Mouse (Mus musculus): Measurements from ENCODE around the gene Macf1.

Gene Macf1

DNA sequence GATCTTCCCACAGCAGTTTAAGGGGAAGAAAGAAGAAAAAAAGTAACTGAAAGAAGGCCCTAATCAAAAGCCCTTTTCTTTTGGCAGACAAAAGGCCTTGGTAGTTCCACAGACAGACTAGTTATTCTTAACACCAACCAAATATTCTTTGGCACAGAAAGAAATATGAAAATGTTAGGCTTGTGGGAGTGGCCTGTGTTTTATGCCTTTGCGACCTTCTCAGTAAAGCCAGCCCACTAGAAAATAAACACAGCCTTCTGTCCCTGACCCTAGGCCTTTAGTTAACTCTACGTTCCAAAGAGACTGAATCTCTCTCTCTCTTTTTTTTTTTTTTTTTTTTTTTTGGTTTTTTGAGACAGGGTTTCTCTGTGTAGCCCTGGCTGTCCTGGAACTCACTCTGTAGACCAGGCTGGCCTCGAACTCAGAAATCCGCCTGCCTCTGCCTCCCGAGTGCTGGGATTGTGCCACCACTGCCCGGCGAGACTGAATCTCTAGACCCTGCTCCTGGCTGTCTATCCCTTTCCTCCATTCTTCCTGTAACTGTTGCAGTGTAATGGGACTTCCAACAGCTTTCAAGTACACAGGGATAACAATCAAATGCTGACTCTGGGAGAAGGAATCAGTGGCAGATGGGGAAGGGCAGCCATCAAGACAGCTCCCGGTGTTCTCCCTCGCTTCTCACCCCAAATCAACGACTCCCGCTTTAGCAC is 85.5 kb downstream of the Macf1 start:
- DNase-seq (ENCODE audit: low read depth, low spot score), result no peak

GRCm38 (mm10) chr4:123594381-123594806 is 89.8 kb downstream of the Macf1 start:
- no peak for DNase-seq (ENCODE audit: low read depth, low spot score)

- DNase-seq (ENCODE audit: low read depth, low spot score), result no peak
Measured at GRCm38 (mm10) chr4:123593664-123594063, 90.5 kb downstream of the Macf1 start.

- no peak for DNase-seq (ENCODE audit: low read depth, low spot score)
Measured at GRCm38 (mm10) chr4:123592046-123592445, 92.1 kb downstream of the Macf1 start.

DNA sequence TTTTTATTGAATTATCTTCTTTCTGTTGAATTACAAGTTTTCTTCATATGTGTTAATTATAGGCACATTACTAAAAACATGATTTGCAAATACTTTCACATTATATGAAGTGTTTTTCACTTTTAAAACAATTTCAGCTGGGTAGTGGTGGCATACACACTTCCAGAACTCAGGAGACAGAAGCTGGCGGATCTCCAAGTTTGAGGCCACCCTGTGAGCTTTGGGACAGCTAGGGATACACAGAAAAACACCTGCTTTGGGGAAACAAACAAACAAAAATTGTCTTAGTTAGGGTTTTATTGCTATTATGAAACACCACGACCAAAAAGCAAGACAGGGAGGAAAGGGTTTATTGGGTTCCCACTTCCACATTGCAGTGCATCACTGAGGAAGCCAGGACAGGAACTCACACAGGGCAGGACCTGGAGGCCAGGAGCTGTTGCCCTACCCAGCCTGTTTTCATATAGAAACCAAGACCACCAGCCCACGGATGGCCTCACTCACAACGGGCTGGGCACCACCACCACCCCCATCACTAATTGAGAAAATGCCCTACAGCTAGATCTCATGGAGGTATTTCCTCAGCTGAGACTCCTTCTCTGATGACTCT is 93.0 kb downstream of the Macf1 start:
- no peak for DNase-seq (ENCODE audit: low read depth, low spot score)

GRCm38 (mm10) chr4:123589496-123589895 is 94.7 kb downstream of the Macf1 start:
- DNase-seq (ENCODE audit: low read depth, low spot score), result no peak

DNA sequence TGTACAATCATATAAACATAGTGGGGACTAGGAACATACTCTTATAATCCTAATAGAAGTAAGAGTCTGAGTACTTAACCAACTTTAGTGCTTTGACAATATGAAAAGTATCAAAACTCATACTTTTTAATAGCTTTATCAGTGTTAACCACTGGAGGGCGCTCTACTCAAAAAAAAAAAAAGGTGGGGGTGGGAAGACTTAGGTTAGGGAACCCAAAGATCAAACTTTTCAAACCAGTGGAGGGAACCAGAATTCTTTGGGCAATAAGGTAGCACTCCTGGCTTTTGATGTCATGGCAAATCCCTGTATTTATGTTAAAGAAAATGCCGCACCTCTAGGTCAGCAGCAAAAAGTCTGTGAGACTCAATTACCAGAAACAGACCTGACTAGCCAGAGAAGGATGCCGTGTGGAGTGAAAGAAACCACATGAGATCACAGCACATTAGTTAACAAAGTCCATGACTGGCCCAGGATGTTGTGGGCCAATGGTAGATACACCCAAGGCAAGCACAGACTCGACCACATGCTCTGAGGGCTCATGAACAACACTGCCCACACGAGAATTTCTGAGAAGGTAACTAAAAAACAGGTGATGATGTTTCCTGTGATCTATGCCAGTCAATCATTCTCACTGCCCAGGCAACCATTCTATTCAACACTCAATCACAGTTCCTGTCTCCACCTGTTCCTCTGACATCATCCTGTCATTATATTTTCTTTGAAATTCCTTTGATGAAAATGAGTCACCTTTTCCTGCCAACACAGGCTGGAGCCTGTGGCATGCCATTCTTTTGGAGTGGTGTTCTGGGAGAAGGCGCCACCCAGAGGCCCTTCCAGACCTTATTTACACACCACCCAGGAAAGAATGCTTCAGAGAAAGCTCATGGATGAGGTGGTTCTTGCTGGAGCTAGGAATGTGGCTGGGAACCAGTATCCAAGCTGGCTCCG is 95.5 kb downstream of the Macf1 start:
- DNase-seq (ENCODE audit: low read depth, low spot score), result no peak

DNA sequence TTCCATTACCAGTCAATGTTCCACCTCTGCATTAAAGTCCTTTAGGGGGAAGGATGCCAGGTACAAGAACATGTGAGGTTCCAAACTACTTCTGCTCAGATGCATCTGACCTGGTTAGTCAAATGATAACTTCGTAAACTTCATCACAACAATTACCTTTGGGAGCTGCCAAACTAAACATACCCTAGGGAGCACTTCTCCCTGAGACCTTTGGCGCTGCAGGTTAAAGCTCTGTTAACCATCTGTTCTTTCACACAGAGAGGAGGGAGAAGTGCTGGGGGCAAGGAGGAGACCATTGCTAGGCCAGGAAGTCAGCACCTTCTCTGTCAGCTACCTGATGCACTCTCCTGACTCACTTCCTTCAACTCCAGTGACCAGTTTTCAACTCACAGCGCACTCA is 96.5 kb downstream of the Macf1 start:
- DNase-seq (ENCODE audit: low read depth, low spot score), result no peak

DNA sequence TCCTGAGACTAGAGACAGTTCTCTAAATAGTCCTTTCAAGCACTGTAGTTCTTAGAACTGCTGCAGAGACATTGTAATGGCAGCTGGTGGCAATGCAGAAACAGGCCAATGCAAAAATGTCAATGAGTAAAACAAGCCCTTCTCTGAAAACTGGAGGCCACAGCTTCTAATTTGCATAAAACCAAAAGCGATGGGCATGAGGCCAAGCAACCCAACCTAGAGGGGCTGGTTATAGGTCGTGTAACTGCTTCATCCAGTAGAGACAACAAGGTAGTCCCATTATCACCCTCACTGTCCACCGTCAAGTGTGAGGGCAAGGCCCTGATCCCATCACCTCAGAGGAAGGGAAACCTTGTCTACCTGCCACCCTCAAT is 99.5 kb downstream of the Macf1 start:
- DNase-seq (ENCODE audit: low read depth, low spot score), result no peak

GRCm38 (mm10) chr4:123584084-123584719 is 100.0 kb downstream of the Macf1 start:
- no peak for DNase-seq (ENCODE audit: low read depth, low spot score)

DNA sequence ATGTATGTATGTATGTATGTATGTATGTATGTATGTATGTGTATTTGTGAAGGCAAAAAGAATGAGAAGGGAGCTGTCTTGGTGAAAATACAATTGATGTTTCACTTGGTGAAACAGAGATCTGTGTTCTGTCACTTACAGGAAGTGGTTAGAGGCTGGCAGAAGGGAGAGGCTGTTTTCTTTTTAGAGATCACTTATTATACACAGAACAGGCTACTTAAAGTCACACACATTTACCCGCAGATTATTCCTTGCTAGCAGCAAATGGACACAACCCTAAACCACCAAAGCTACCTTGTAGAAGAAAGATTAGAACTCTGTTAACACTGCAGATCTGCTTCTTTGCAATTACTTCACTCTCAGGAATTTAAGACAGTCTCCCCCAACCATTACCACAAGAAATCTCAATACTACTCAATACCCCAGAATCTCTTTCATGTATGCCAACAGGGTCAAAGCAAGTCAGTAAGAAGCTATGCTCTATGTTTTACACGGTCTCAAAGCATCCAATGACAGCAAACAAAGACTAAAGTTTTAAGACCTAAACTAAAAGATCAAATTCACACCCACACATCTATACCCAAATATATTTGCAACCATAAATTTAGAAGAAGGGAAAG is 106.6 kb downstream of the Macf1 start:
- DNase-seq (ENCODE audit: low read depth, low spot score), result no peak

DNA sequence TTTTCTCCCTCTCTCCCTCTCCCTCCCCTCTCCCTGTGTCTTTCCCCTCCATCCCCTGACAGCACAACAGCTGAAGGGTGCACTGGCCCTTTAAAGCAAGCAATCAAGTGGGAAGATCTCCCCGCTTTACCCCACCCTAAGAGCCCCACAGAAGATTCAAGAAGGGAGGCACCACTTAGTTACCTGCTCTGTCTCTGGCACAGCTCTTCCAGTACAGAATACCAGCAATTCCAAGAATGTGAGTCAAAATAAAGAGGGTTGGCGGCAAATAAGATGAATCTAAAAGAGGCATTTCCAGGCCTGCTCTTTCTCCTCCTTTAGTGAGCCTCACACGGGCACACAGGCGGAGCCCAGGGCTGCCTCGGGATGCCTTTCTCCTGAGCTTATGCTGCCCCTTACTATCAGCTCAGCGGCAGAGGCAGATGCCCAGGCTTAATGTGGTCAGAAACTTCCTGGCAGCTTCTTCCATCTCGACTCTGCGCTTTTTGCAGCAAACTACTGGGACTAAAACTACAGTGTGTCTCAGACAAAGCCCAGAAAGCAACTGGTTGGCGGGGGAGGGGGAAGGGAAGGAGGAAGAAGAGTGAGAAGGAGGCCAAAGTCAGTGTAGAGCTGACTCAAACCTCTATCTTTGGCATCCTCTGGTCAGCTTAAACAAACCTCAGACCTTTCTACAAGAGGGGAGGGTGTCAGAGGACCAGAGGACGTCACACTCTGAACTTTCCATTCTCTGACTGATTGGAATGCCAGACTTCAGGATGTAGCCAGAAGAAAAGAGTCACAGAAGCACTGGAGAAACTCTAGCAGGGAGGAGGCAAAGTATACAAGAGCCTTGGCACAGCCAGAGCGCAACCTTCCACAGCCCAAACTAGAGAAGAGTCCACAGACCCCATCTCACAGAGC is 111.5 kb downstream of the Macf1 start:
- no peak for DNase-seq (ENCODE audit: low read depth, low spot score)

GRCm38 (mm10) chr4:123571869-123572268 is 112.3 kb downstream of the Macf1 start:
- no peak for DNase-seq (ENCODE audit: low read depth, low spot score)

DNA sequence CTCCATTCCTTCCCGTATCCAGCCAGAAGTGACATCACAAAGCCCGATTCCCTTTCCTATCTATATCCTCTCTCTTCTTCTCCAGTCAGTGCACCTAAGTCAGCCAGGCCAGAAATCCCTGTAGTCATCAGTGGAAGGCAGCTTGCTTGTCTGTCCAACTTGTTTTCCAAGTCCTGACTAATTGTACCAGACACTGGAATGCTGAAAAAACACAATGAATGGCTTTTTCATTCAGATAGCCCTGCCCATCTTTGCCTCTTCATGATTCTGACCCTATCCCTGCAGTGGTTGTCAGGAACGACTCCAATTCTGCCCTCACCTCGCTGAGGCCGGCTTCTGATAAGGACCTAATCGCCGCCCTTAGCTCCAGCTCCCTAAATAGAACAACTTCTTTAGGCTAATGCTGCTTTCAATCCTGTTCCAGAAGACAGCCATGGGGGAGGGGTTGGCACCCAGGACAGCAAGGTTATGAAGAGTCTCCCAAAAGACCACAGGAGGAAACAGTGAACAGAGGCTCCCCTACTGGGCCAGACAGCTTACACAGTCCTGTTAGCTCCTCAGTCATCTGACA is 118.8 kb downstream of the Macf1 start:
- DNase-seq (ENCODE audit: low read depth, low spot score), result no peak

GRCm38 (mm10) chr4:123564051-123564791 is 119.9 kb downstream of the Macf1 start:
- DNase-seq (ENCODE audit: low read depth, low spot score), result no peak

- no peak for DNase-seq (ENCODE audit: low read depth, low spot score)
Measured at GRCm38 (mm10) chr4:123562177-123562815, 121.9 kb downstream of the Macf1 start.

DNA sequence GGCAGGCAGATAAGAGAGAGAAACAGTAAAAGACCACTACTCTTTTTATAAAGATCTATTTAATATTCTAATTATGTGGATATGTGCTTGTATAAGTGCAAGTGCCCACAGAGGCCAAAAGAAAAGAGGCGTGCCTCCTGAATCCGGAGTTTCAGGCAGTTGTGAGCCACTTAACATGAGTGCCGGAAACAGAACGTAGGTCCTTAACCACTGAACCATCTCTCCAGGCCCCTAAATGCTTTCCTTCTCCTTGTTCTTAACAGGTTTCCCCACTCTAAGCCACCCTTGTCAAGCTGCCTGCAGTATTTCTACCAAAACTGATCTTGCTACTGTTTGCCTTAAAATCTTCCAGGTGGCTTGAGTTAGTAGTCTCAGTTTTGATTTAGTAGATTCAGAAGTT is 123.3 kb downstream of the Macf1 start:
- no peak for DNase-seq (ENCODE audit: low read depth, low spot score)

DNA sequence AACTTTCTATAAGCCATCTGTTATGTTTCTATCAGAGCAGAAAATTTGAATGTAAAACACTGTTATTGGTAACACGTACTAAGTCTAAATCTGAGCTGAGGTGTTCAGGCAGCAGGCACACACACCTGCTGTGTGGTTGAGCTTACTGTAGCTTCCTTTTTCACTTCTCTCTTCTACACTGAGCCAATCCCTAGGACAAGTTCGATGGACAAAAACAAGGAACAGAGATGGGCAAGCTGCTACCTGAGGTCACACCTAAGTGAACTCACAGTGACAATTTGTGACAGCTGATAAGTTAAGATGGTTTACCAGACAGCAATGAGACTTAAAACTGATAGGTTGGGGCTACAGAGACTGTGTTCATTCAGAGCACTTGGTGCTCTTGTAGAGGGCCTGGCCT is 125.7 kb downstream of the Macf1 start:
- DNase-seq (ENCODE audit: low read depth, low spot score), result no peak

GRCm38 (mm10) chr4:123555251-123555650 is 128.9 kb downstream of the Macf1 start:
- no peak for DNase-seq (ENCODE audit: low read depth, low spot score)
